Mouse (Mus musculus) brain, embryonic 14.5 days (tissue): Measurements from ENCODE around the gene Psenen. TPM values are rescaled to one million over a fixed set of nuclear protein-coding genes. Genes with fewer than 3 reads are reported as not detected.
A peak's percentile ranks its signal among the peaks of the same experiment; 100 is the strongest.

Source experiments
- DNase-seq: peaks from one replicate; pipeline ENCODE4 v3.0.0-alpha.2; 2011; ENCODE audit warnings: low read depth
- CTCF ChIP-seq: fragments of 200-500 bp; IDR thresholded peaks from 2 replicates; pipeline ENCODE4 v1.5.1; 2012; ENCODE audit warnings: inconsistent platforms, mild to moderate bottlenecking, moderate library complexity, borderline replicate concordance; ENCODE audit not compliant: insufficient read depth, insufficient read length; ENCODE audit errors: extremely low read depth
- POLR2A ChIP-seq: fragments of 200-500 bp; IDR thresholded peaks from 2 replicates; pipeline ENCODE4 v1.6.1; 2012; ENCODE audit warnings: mild to moderate bottlenecking, inconsistent platforms, borderline replicate concordance; ENCODE audit not compliant: poor library complexity, insufficient read depth, insufficient read length, severe bottlenecking; ENCODE audit errors: extremely low read depth
- polyA plus RNA-seq: library from polyadenylated mRNA; depleted of rRNA; stranded (reverse); fragments of >200 nt; gene quantifications from 2 replicates; pipeline ENCODE4 v1.2.3, GENCODE M21; 2012; rRNA removed

Gene Psenen
- 102 and 154 TPM in 2 replicates for polyA plus RNA-seq

GRCm38 (mm10) chr7:30563117-30563905 lies at the start of gene Psenen, which contains the start of the genes U2af1l4 and Gm49396:
TSS of gene Psenen (minus strand) at chr7:30563627.
TSS of gene U2af1l4 (plus strand) at chr7:30563301.
TSS of gene Gm49396 (plus strand) at chr7:30563344.
- DNase-seq: peak; percentile 99
- TF ChIP-seq CTCF (no peak), POLR2A (no peak)

- no peak for DNase-seq
- no peak for TF ChIP-seq POLR2A
- TF ChIP-seq CTCF: no peak
Measured at GRCm38 (mm10) chr7:30612654-30613402, 49.4 kb upstream of the Psenen start, which contains the start of gene Upk1a. TSS of gene Upk1a (minus strand) at chr7:30612847.

DNA sequence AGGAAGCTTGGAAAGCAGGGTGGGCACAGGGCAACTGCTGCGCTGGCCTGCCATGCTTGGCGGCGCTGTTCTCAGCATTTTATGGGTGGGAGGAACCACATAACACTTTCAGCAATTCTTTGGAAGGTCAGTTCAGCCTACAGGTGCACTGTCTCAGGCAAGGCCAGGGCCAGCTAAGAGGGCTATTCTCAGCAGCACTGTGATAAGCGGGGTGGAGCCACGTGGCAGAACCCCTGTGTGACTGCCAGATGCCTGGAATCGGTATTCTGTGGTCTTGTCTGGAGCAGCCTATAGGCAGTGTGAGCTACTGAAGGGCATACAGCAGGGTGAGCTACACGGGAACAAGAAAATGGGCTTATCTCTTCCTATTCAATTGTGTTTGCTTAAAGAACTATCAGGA lies 46.6 kb upstream of the Psenen start:
- no peak for TF ChIP-seq CTCF
- no peak for TF ChIP-seq POLR2A
- DNase-seq: no peak

DNA sequence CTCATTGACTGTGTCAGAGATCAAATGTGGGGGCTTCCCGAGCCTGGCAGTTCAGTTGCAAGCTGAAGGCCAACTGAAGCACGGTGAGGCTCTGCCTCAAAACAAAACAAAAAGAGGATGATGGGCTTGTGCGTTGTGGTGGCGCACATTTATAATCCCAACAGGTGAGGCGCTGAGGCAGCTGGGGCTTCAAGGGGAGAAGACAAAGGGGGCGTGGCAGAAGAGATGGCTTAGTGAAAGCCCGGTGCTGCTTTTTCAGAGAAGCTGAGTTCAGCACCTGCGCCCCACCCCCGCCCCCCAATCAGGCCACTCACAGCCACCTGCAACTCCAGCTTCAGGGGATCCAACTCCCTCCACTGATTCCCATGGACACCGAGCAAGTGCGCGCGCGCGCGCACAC lies 45.0 kb upstream of the Psenen start:
- DNase-seq: no peak
- TF ChIP-seq CTCF: no peak
- TF ChIP-seq POLR2A: no peak

- peak; percentile 67 for DNase-seq
Measured at GRCm38 (mm10) chr7:30607706-30608309, 44.4 kb upstream of the Psenen start.

DNA sequence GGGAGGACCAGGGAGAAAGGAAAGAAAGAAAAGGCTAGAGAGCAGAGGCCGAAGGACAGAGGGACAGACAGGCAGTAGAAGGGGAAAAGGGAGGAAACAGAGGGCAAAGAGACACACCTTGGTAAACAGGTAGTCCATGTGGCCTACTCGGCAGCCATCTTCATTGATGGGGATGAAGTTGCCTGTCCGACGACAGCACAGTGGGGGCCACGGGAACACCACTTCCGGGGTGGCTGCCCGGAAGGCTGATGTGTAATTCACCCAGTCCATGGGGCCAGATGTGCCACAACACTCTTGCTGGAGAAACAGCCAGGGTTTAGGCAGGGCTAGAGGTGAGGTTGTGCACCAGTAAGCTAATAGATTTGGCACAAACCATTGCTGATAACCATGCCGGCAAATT lies 41.5 kb upstream of the Psenen start:
- no peak for TF ChIP-seq CTCF
- no peak for TF ChIP-seq POLR2A
- no peak for DNase-seq

More at GRCm38 (mm10) chr7:30607706-30608309, 44.4 kb upstream of the Psenen start:
- TF ChIP-seq CTCF (peak; percentile 66), POLR2A (no peak)

GRCm38 (mm10) chr7:30604424-30604823 lies 41.0 kb upstream of the Psenen start:
- DNase-seq: no peak
- TF ChIP-seq POLR2A (no peak), CTCF (no peak)

DNA sequence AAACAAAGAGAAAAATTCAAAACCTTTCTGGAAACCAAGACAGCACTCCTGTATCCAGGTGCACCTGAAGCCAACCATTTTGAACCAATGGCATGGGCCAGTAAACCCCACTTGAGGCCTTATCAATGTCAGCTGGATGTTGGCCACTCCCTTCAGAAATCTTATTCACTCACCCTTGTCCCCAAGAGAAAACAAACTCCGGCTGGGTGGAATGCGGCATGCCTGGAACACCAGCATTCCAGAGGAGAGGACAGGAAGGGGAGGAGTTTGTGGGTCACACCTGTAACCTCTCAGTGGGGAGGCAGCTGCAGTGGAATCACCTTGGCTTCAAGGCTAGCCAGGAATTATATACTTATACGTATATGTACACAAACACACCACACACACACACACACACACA lies 39.2 kb upstream of the Psenen start:
- DNase-seq: no peak
- no peak for TF ChIP-seq POLR2A
- no peak for TF ChIP-seq CTCF

GRCm38 (mm10) chr7:30600651-30601050 lies 37.2 kb upstream of the Psenen start:
- TF ChIP-seq CTCF: no peak
- no peak for TF ChIP-seq POLR2A
- DNase-seq: no peak

DNA sequence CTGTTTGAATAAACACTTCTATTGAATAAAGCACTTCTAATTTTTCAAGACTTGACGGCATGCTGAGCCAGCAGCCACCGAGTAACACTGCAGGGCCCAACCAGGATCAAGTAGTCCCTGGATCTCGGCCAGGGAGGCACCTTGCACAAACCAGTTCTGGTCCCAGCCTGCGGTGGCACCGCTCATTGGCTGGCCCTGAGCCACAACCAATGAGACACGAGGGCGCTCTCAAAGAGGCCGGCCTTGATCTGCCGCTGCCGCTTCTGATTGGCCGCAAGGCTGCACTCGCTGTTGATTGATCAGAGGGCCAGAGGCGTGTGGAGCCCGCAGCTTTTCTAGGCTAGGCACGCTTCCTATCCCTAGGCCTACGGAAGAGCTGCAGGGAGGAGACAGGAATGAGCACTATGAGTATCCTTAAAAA lies 36.5 kb upstream of the Psenen start:
- peak; percentile 99 for DNase-seq
- TF ChIP-seq CTCF: no peak
- no peak for TF ChIP-seq POLR2A

DNA sequence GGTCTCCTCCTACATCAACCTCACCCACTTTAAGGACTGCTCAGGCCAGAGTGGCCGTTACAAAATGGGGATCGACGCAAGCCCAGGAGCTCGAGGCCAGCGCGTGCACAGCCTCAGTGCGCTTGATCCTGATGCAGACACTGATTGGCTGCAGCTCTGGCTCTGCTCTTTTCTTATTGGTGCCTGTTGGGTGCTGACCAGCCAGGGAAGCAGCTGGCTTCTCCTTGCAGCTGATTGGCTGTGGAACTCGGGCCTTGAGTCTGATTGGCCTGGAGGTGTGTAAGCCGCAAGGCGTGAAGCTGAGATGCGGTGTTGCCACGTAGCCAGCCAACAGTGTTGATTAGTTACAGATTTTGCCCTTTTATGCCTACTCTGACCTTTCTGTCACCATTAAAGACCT lies 35.4 kb upstream of the Psenen start, which contains the start of gene Zbtb32:
Zbtb32 (minus strand) TSS at position 124 of the 400 bp plus-strand sequence.
- no peak for DNase-seq
- TF ChIP-seq POLR2A: no peak
- TF ChIP-seq CTCF: no peak

DNA sequence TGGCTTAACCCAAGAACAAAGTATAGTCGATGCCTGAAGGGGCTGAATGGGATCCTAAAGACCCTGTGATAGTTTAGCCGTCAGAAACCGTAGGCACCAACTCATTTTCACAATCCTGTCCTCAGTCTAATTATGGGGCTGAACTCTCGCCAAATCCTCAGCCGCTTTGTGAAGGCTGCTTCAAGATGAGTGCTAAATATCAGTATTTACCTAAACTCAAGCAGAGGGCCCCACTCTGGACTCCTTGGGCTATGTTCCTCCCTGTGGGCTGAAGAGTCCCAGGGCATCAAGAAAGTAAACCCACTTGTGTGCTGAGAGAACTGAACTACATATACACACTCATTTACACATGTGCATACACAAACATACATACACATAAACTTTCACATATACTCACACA lies 33.4 kb upstream of the Psenen start:
- no peak for DNase-seq
- no peak for TF ChIP-seq POLR2A
- TF ChIP-seq CTCF: no peak

- no peak for DNase-seq
- TF ChIP-seq CTCF: no peak
- no peak for TF ChIP-seq POLR2A
Measured at GRCm38 (mm10) chr7:30596093-30596492, 32.7 kb upstream of the Psenen start.
